Mouse (Mus musculus): ENCODE measurements around the gene Ppm1n.

Gene Ppm1n

GRCm38 (mm10) chr7:19282791-19283405 lies 3.0 kb upstream of the Ppm1n start:
- peak; percentile 73 for DNase-seq (ENCODE audit: low read depth, low spot score)

GRCm38 (mm10) chr7:19282385-19282784 lies 2.5 kb upstream of the Ppm1n start, which contains the start of gene Rtn2:
Rtn2 (plus strand) TSS chr7:19282624.
- peak; percentile 87 for DNase-seq (ENCODE audit: low read depth, low spot score)

- peak; percentile 84 for DNase-seq (ENCODE audit: low read depth, low spot score)
Observed at GRCm38 (mm10) chr7:19281680-19282304, 1.9 kb upstream of the Ppm1n start.

- DNase-seq (ENCODE audit: low read depth, low spot score): peak; percentile 27
Observed at GRCm38 (mm10) chr7:19279052-19279451, 812 bp downstream of the Ppm1n start.

- peak; percentile 56 for DNase-seq (ENCODE audit: low read depth, low spot score)
Observed at GRCm38 (mm10) chr7:19276253-19276652, 3.6 kb downstream of the Ppm1n start.

- DNase-seq (ENCODE audit: low read depth, low spot score): peak; percentile 95
Observed at GRCm38 (mm10) chr7:19272173-19272764, 7.6 kb downstream of the Ppm1n start.

- peak; percentile 90 for DNase-seq (ENCODE audit: low read depth, low spot score)
Observed at GRCm38 (mm10) chr7:19271238-19272172, 8.4 kb downstream of the Ppm1n start, which contains the start of gene Vasp. Vasp (minus strand) TSS chr7:19271817.

GRCm38 (mm10) chr7:19270509-19271237 lies 9.2 kb downstream of the Ppm1n start:
- peak; percentile 51 for DNase-seq (ENCODE audit: low read depth, low spot score)

- peak; percentile 56 for DNase-seq (ENCODE audit: low read depth, low spot score)
Observed at GRCm38 (mm10) chr7:19269721-19270441, 10.0 kb downstream of the Ppm1n start.

- peak; percentile 60 for DNase-seq (ENCODE audit: low read depth, low spot score)
Observed at GRCm38 (mm10) chr7:19268993-19269681, 10.7 kb downstream of the Ppm1n start.

GRCm38 (mm10) chr7:19267051-19267450 lies 12.8 kb downstream of the Ppm1n start:
- peak; percentile 39 for DNase-seq (ENCODE audit: low read depth, low spot score)

- peak; percentile 71 for DNase-seq (ENCODE audit: low read depth, low spot score)
Observed at GRCm38 (mm10) chr7:19265928-19266822, 13.7 kb downstream of the Ppm1n start.

GRCm38 (mm10) chr7:19265147-19265546 lies 14.7 kb downstream of the Ppm1n start:
- DNase-seq (ENCODE audit: low read depth, low spot score): no peak

GRCm38 (mm10) chr7:19258336-19258735 lies 21.5 kb downstream of the Ppm1n start:
- no peak for DNase-seq (ENCODE audit: low read depth, low spot score)

- peak; percentile 38 for DNase-seq (ENCODE audit: low read depth, low spot score)
Observed at GRCm38 (mm10) chr7:19257390-19258022, 22.4 kb downstream of the Ppm1n start.

GRCm38 (mm10) chr7:19256567-19256966 lies 23.3 kb downstream of the Ppm1n start:
- peak; percentile 56 for DNase-seq (ENCODE audit: low read depth, low spot score)

GRCm38 (mm10) chr7:19255395-19255794 lies 24.5 kb downstream of the Ppm1n start:
- DNase-seq (ENCODE audit: low read depth, low spot score): no peak

- no peak for DNase-seq (ENCODE audit: low read depth, low spot score)
Observed at GRCm38 (mm10) chr7:19253437-19253836, 26.4 kb downstream of the Ppm1n start.
